ENCODE assay signal across 11 mouse cellular contexts in genomic region chr10:115493778-115494141, GRCm38 (mm10).
DNase-seq lines count a peak whose midpoint lies in the region; ATAC-seq and TF ChIP-seq lines count a peak whose summit lies in the region.
"Had no signal": no experiment of that assay in that cellular context is flagged by ENCODE, and none has a peak within 500 bp of the region (broad histone marks: within the 10 kb centered on the region; RNA-seq: fewer than 3 reads in every experiment).

No protein-coding gene starts in this region.

- no peak overlapping the region for H3K27ac ChIP-seq in forebrain, embryonic 12.5 days
- H3K27ac ChIP-seq in forebrain, embryonic 10.5 days, result no peak overlapping the region
- H3K27ac ChIP-seq in kidney, postnatal 0 days, result no peak overlapping the region
- H3K27ac ChIP-seq in intestine, embryonic 15.5 days, result no peak overlapping the region
- H3K27ac ChIP-seq in neural tube, embryonic 14.5 days (ENCODE audit: low read depth, low read length), result no peak overlapping the region
- H3K27ac ChIP-seq: limb, embryonic 15.5 days had no signal

- WGBS in forebrain, embryonic 12.5 days, result 14% methylated on average over 7 of the region's 7 CpGs
- 17% methylated on average over 7 of the region's 7 CpGs for WGBS in forebrain, embryonic 10.5 days
- 12% methylated on average over 7 of the region's 7 CpGs for whole genome bisulfite sequencing in kidney, postnatal 0 days
- 3% methylated on average over 7 of the region's 7 CpGs for WGBS in intestine, embryonic 15.5 days
- 14% methylated on average over 7 of the region's 7 CpGs for WGBS in neural tube, embryonic 14.5 days

- TF ChIP-seq CTCF in kidney, postnatal 0 days (IDR thresholded peaks at IDR 0.05; ENCODE audit: low read depth), result no peak

- no peak for ATAC-seq in forebrain, embryonic 12.5 days (ENCODE audit: low FRiP score)
- no peak for ATAC-seq in kidney, postnatal 0 days (replicated peaks; ENCODE audit: low FRiP score, low read depth)
- ATAC-seq in intestine, embryonic 15.5 days, result peak; percentile 48
- ATAC-seq in neural tube, embryonic 14.5 days (ENCODE audit: low read depth), result no peak
- no peak for ATAC-seq in CD4-positive, CD25-positive, alpha-beta regulatory T cell, adult 4 months

- peak overlapping the region; percentile 24; the same call in 1 of the 2 replicates for H3K4me2 ChIP-seq in forebrain, embryonic 12.5 days
- peak overlapping the region; percentile 16 for H3K4me2 ChIP-seq in kidney, postnatal 0 days (ENCODE audit: low read length)
- peak overlapping the region; percentile 42 for H3K4me2 ChIP-seq in intestine, embryonic 15.5 days (replicated peaks)
- peak overlapping the region; percentile 35; the same call in 1 of the 2 replicates for H3K4me2 ChIP-seq in neural tube, embryonic 14.5 days (ENCODE audit: low read depth, low read length)
- H3K4me2 ChIP-seq: limb, embryonic 15.5 days had no signal

- peaks cover 13% of the 10 kb centered on the region; the same call in 1 of the 2 replicates for H3K27me3 ChIP-seq in forebrain, embryonic 12.5 days
- no peaks in the 10 kb centered on the region for H3K27me3 ChIP-seq in forebrain, embryonic 10.5 days (ENCODE audit: poor library complexity, severe bottlenecking)
- no peaks in the 10 kb centered on the region for H3K27me3 ChIP-seq in kidney, postnatal 0 days (ENCODE audit: insufficient read depth, low read length)
- no peaks in the 10 kb centered on the region for H3K27me3 ChIP-seq in intestine, embryonic 15.5 days (replicated peaks)
- no peaks in the 10 kb centered on the region for H3K27me3 ChIP-seq in neural tube, embryonic 14.5 days (ENCODE audit: control insufficient read depth, insufficient read depth, low read length)
- H3K27me3 ChIP-seq: limb, embryonic 15.5 days had no signal

- H3K9me3 ChIP-seq in forebrain, embryonic 12.5 days, result peaks cover 2% of the 10 kb centered on the region; the same call in 1 of the 2 replicates
- peaks cover 7% of the 10 kb centered on the region; the same call in 1 of the 2 replicates for H3K9me3 ChIP-seq in forebrain, embryonic 10.5 days
- no peaks in the 10 kb centered on the region for H3K9me3 ChIP-seq in kidney, postnatal 0 days (replicated peaks; ENCODE audit: low read length)
- no peaks in the 10 kb centered on the region for H3K9me3 ChIP-seq in intestine, embryonic 15.5 days
- no peaks in the 10 kb centered on the region for H3K9me3 ChIP-seq in neural tube, embryonic 14.5 days (ENCODE audit: control insufficient read depth, low read length)

- no peak for DNase-seq in forebrain, embryonic 10.5 days (ENCODE audit: extremely low spot score, low spot score)
- DNase-seq in kidney, postnatal 0 days (ENCODE audit: low spot score), result peak; percentile 21
- DNase-seq in kidney, adult 8-10 months, result no peak
- no peak for DNase-seq in adrenal gland, adult 18-20 months (ENCODE audit: low spot score in 2 of 2)
- DNase-seq: kidney, adult 11 months had no signal

- H3K36me3 ChIP-seq in forebrain, embryonic 12.5 days (replicated peaks), result no peaks in the 10 kb centered on the region
- no peaks in the 10 kb centered on the region for H3K36me3 ChIP-seq in forebrain, embryonic 10.5 days (replicated peaks)
- no peaks in the 10 kb centered on the region for H3K36me3 ChIP-seq in kidney, postnatal 0 days (ENCODE audit: insufficient read depth, low read length)
- H3K36me3 ChIP-seq in intestine, embryonic 15.5 days, result no peaks in the 10 kb centered on the region
- H3K36me3 ChIP-seq in neural tube, embryonic 14.5 days (ENCODE audit: control insufficient read depth, insufficient read depth, low read length), result no peaks in the 10 kb centered on the region
- H3K36me3 ChIP-seq: G1E; limb, embryonic 15.5 days had no signal

- no peak overlapping the region for H3K9ac ChIP-seq in forebrain, embryonic 12.5 days
- no peak overlapping the region for H3K9ac ChIP-seq in kidney, postnatal 0 days (ENCODE audit: low read depth, low read length)
- no peak overlapping the region for H3K9ac ChIP-seq in intestine, embryonic 15.5 days
- H3K9ac ChIP-seq in neural tube, embryonic 14.5 days (replicated peaks; ENCODE audit: low read depth, low read length), result no peak overlapping the region
- H3K9ac ChIP-seq: limb, embryonic 15.5 days had no signal

- no peak overlapping the region for H3K4me3 ChIP-seq in forebrain, embryonic 12.5 days (replicated peaks)
- H3K4me3 ChIP-seq in forebrain, embryonic 10.5 days, result no peak overlapping the region
- no peak overlapping the region for H3K4me3 ChIP-seq in kidney, postnatal 0 days (replicated peaks; ENCODE audit: low read depth, low read length)
- H3K4me3 ChIP-seq in intestine, embryonic 15.5 days (replicated peaks), result no peak overlapping the region
- H3K4me3 ChIP-seq in neural tube, embryonic 14.5 days (ENCODE audit: low read depth, low read length), result no peak overlapping the region
- H3K4me3 ChIP-seq: limb, embryonic 15.5 days had no signal

- peaks cover 8% of the 10 kb centered on the region for H3K4me1 ChIP-seq in forebrain, embryonic 12.5 days
- H3K4me1 ChIP-seq in forebrain, embryonic 10.5 days, result peaks cover 15% of the 10 kb centered on the region
- no peaks in the 10 kb centered on the region; the same call in 1 of the 2 replicates for H3K4me1 ChIP-seq in kidney, postnatal 0 days (replicated peaks; ENCODE audit: insufficient read depth, low read length)
- peaks cover 7% of the 10 kb centered on the region for H3K4me1 ChIP-seq in intestine, embryonic 15.5 days (replicated peaks)
- 0 out of 2 replicates have a peak, but pooled peaks cover 5% of the 10 kb centered on the region for H3K4me1 ChIP-seq in neural tube, embryonic 14.5 days (ENCODE audit: control insufficient read depth, insufficient read depth, low read length)
